Mouse (Mus musculus) ES-Bruce4 (cell line): ENCODE data around the gene Zfp3. TPM values are rescaled to one million over a fixed set of nuclear protein-coding genes. Genes with fewer than 3 reads are reported as not detected.

Experiments
- H3K27ac ChIP-seq: 2 replicates; pipeline ENCODE4 v1.5.1; 2012; ENCODE audit warnings: low read length, inconsistent platforms; ENCODE audit not compliant: insufficient read depth
- H3K27me3 ChIP-seq: 2 replicates; pipeline ENCODE4 v1.6.1; 2012; ENCODE audit warnings: mild to moderate bottlenecking, low read length, inconsistent platforms; ENCODE audit not compliant: control insufficient read depth, poor library complexity, insufficient read depth, severe bottlenecking
- H3K36me3 ChIP-seq: 2 replicates; pipeline ENCODE4 v1.6.1; 2012; ENCODE audit warnings: inconsistent platforms, mild to moderate bottlenecking, low read length, moderate library complexity; ENCODE audit not compliant: control insufficient read depth, poor library complexity, insufficient read depth, severe bottlenecking
- H3K4me1 ChIP-seq: one replicate; pipeline ENCODE4 v1.8.1; 2011; ENCODE audit warnings: low read length; ENCODE audit not compliant: control insufficient read depth, insufficient read depth
- H3K4me3 ChIP-seq: 2 replicates; pipeline ENCODE4 v1.5.1; 2011; ENCODE audit warnings: low read depth, mild to moderate bottlenecking, low read length
- H3K9ac ChIP-seq: 2 replicates; pipeline ENCODE4 v1.6.1; 2012; ENCODE audit warnings: low read depth, mild to moderate bottlenecking, inconsistent platforms; ENCODE audit not compliant: poor library complexity, severe bottlenecking
- H3K9me3 ChIP-seq: replicated peaks from 2 replicates; pipeline ENCODE4 v1.6.1; 2012; ENCODE audit warnings: mild to moderate bottlenecking, low read length, inconsistent platforms; ENCODE audit not compliant: control insufficient read depth, poor library complexity, insufficient read depth, severe bottlenecking
- CTCF ChIP-seq: IDR thresholded peaks from one replicate; pipeline ENCODE4 v1.8.1; 2011; ENCODE audit warnings: low read depth, low read length
- EP300 ChIP-seq: IDR thresholded peaks from 2 replicates; pipeline ENCODE4 v1.6.1; 2011; ENCODE audit warnings: low read depth, low read length; ENCODE audit not compliant: insufficient read depth
- POLR2A ChIP-seq: IDR thresholded peaks from one replicate; pipeline ENCODE4 v1.8.1; 2011; ENCODE audit warnings: low read length; ENCODE audit not compliant: insufficient read depth
- polyA plus RNA-seq: library from polyadenylated mRNA; stranded (reverse); fragments of >200 nt; gene quantifications from 2 replicates; pipeline ENCODE4 v1.2.4, GENCODE M21; 2011; ENCODE audit warnings: low read depth; ENCODE audit not compliant: missing spikeins, insufficient read depth, insufficient read length

Zfp3 gene
- polyA plus RNA-seq, result 3.3 and 3.6 TPM in 2 replicates

DNA sequence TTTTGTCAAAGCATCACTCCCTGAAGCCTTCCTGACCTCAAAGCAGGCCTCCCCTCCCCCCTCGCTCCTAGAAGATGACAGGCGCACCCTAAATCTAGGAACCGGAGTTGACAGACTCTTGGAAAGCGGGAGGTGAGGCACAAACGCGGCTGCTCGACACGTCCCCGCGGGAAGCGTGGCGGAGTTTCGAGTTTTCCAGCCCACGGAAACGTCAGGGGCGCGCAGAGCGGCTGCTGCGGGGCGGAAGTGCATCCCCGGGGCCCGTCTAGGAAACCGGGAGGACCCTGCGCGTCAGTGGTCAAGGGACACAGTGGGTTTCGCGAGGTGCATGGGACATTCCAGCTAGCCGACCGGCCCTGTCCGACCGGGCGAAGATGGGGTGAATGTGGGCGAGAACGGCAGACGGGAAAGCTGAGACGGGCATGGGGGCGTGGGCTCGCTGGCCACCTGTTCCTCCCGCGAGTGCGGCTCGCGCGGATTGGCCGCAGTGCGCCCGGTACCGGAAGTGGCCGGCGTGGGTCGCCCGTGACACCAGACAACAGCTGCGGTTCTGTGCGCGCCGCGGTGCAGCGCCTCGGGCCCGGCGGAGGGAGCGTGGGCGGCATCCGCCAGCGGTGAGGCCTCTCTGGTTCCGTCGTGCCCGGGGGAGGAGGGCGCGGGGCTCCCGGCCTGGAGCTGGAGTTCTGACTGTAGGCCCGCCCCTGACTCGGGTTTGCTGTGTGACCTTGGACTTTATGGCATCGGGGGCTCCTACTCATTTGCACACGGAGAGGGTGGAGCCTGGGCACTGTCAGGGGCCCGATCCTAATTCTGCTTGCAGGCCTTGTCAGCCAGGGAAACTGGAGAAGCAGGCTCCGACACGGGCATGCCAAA, at the start of gene Zfp3:
Zfp3 (plus strand) TSS at position 274 of the 873 bp plus-strand sequence.
- no peak for TF ChIP-seq CTCF
- Histone ChIP-seq H3K9me3 (no peaks in the 10 kb centered on the region), H3K4me1 (no peaks in the 10 kb centered on the region), H3K9ac (peak within 1 kb of the TSS; percentile 80), H3K4me3 (peak within 1 kb of the TSS; percentile 95), H3K27me3 (no peaks in the 10 kb centered on the region), H3K36me3 (0 out of 2 replicates have a peak, but pooled peaks cover 2% of the 10 kb centered on the region), H3K27ac (peak within 1 kb of the TSS; percentile 6)

DNA sequence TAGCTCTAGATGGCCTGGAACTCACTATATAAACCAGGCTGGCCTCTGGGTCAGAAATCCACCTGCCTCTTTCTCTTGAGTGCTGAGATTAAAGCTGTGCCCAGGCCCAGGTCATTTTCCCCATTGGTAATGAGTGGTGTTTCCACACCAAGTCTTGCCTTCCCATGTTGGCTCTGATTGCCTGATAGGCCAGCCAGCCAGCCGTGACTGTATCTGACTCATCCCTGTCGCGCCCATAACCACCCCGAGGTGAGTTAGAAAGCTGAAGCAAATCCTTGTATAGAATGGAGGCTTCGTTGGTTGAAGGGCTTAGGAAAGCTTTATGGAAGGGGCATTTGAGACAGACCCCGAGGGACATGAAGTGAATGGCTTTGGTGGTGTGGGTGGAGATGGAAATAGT, 48.2 kb upstream of the Zfp3 start:
- H3K4me1 ChIP-seq, result no peaks in the 10 kb centered on the region
- no peak overlapping the region for H3K27ac ChIP-seq
- TF ChIP-seq CTCF (no peak), POLR2A (no peak), EP300 (no peak)
- H3K9ac ChIP-seq, result no peak overlapping the region
- H3K9me3 ChIP-seq, result no peaks in the 10 kb centered on the region
- no peaks in the 10 kb centered on the region for H3K27me3 ChIP-seq
- H3K36me3 ChIP-seq, result peaks cover 7% of the 10 kb centered on the region
- H3K4me3 ChIP-seq, result no peak overlapping the region

GRCm38 (mm10) chr11:70718481-70718880, 45.5 kb upstream of the Zfp3 start:
- Histone ChIP-seq H3K9me3 (no peaks in the 10 kb centered on the region), H3K9ac (no peak overlapping the region), H3K36me3 (no peaks in the 10 kb centered on the region), H3K27me3 (no peaks in the 10 kb centered on the region), H3K4me3 (no peak overlapping the region), H3K27ac (no peak overlapping the region), H3K4me1 (no peaks in the 10 kb centered on the region)
- TF ChIP-seq POLR2A (no peak), CTCF (no peak), EP300 (no peak)

DNA sequence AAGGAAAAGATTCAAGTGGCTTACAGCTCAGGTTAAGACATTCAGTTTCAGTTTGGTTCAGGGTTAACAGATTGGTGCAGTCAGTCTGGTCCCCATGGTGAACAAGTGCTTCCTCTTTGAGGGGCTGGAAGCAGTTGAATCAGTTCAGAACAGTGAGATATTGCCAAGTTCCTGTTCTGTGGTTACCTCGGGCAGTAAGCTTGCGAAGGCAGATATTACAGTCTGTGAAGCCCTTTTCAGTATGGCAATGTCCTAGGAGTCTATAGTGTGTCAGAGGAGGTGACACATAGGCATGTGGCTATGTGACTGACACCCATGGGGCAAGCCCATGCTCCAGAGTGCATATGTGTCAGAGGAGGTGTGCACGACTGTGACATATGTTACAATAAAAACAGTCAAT, 43.4 kb upstream of the Zfp3 start:
- no peaks in the 10 kb centered on the region for H3K27me3 ChIP-seq
- no peaks in the 10 kb centered on the region for H3K4me1 ChIP-seq
- no peak overlapping the region for H3K9ac ChIP-seq
- H3K36me3 ChIP-seq, result peaks cover 8% of the 10 kb centered on the region; the same call in 1 of the 2 replicates
- TF ChIP-seq EP300 (no peak), POLR2A (no peak), CTCF (no peak)
- H3K4me3 ChIP-seq, result no peak overlapping the region
- no peaks in the 10 kb centered on the region for H3K9me3 ChIP-seq
- no peak overlapping the region for H3K27ac ChIP-seq

- no peaks in the 10 kb centered on the region for H3K4me1 ChIP-seq
- H3K9ac ChIP-seq, result no peak overlapping the region
- H3K27ac ChIP-seq, result no peak overlapping the region
- no peak overlapping the region for H3K4me3 ChIP-seq
- no peaks in the 10 kb centered on the region for H3K9me3 ChIP-seq
- peaks cover 10% of the 10 kb centered on the region; the same call in 1 of the 2 replicates for H3K36me3 ChIP-seq
- TF ChIP-seq POLR2A (no peak), CTCF (no peak), EP300 (no peak)
- no peaks in the 10 kb centered on the region for H3K27me3 ChIP-seq
Observed at GRCm38 (mm10) chr11:70721072-70721471, 42.9 kb upstream of the Zfp3 start.

DNA sequence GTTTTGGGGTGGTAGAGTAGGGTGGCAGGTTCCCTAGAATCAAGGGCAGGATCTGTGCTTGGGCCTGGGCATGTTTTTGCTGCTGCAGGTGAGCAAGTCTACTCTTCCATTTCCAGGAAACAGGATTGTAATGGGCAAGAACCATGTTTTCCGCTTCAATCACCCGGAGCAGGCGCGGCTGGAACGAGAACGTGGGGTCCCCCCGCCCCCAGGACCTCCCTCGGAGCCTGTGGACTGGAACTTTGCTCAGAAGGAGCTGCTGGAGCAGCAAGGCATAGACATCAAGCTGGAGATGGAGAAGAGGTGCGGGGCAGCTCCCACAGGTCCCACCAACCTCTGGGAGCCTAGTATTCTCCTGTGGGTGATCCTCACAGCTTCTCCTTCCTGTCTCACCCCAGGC, 39.3 kb upstream of the Zfp3 start:
- Histone ChIP-seq H3K36me3 (peaks cover 16% of the 10 kb centered on the region; the same call in 1 of the 2 replicates), H3K9me3 (no peaks in the 10 kb centered on the region), H3K4me1 (no peaks in the 10 kb centered on the region), H3K27ac (no peak overlapping the region), H3K4me3 (no peak overlapping the region), H3K27me3 (no peaks in the 10 kb centered on the region), H3K9ac (no peak overlapping the region)
- TF ChIP-seq EP300 (no peak), POLR2A (no peak), CTCF (no peak)
